Mouse (Mus musculus) heart, postnatal 25 days (tissue): ENCODE measurements around the gene Gpn2. TPM values are rescaled to one million over a fixed set of nuclear protein-coding genes. Genes with fewer than 3 reads are reported as not detected.

Experiments
- microRNA-seq: library from miRNA; unstranded; fragments of <30 nt; microRNA quantifications from one replicate; pipeline ENCODE4 v1.2.0, GENCODE M21; 2022
- total RNA-seq, 2 experiments: library from RNA; stranded (reverse); gene quantifications; 2 replicates each; pipeline ENCODE4 v1.2.3; 2021

Gene Gpn2
- total RNA-seq, 2 experiments from 2014 or later: 6.4 to 6.8 TPM

Small RNAs within 50 kb of the gene (microRNA-seq; reads per million reads assigned to microRNA genes)
- not detected for gene Gm23158

Other genes with a start within 250 kb of the Gpn2 start
- gene Wdtc1, start 230.9 kb upstream of the Gpn2 start, total RNA-seq: 10 to 100 TPM; 81.2 to 82.7 TPM
- 10 to 100 TPM; 16.3 to 20.0 TPM for gene Slc9a1, start 214.7 kb upstream of the Gpn2 start, total RNA-seq
- gene Tent5b, start 104.2 kb upstream of the Gpn2 start, total RNA-seq: 1 to 10 TPM; 2.5 to 4.0 TPM
- gene Trnp1, start 85.8 kb upstream of the Gpn2 start, total RNA-seq: 1 to 10 TPM; 2.2 to 4.3 TPM
- not detected for gene Kdf1, start 65.4 kb upstream of the Gpn2 start, total RNA-seq
- 10 to 100 TPM; 66.9 to 67.9 TPM for gene Nudc, start 38.4 kb upstream of the Gpn2 start, total RNA-seq
- gene Nr0b2, start 31.0 kb upstream of the Gpn2 start, total RNA-seq: 10 to 100 TPM; 18.1 to 20.0 TPM
- gene Gpatch3, start 9.6 kb upstream of the Gpn2 start, total RNA-seq: 1 to 10 TPM; 4.7 to 5.3 TPM
- 1 to 10 TPM; 1.5 TPM for gene Sfn, start 17.8 kb downstream of the Gpn2 start, total RNA-seq
- 10 to 100 TPM; 18.7 to 20.1 TPM for gene Zdhhc18, start 65.8 kb downstream of the Gpn2 start, total RNA-seq
- 10 to 100 TPM; 10.6 to 11.2 TPM for gene Pigv, start 88.3 kb downstream of the Gpn2 start, total RNA-seq
- gene Arid1a, start 172.4 kb downstream of the Gpn2 start, total RNA-seq: 10 to 100 TPM; 35.4 to 42.2 TPM